Mouse (Mus musculus) adrenal gland, adult 2 months (tissue): Measurements from ENCODE around the gene Dpf3. TPM values are rescaled to one million over a fixed set of nuclear protein-coding genes. Genes with fewer than 3 reads are reported as not detected.
A peak's percentile ranks its signal among the peaks of the same experiment; 100 is the strongest.

Experiments used
- DNase-seq: peaks from one replicate; pipeline ENCODE4 v3.0.0; 2021
- polyA plus RNA-seq: library from polyadenylated mRNA; depleted of rRNA; stranded (reverse); fragments of >200 nt; gene quantifications from 2 replicates; pipeline ENCODE4 v1.2.3, GENCODE M21; 2012; rRNA removed
- total RNA-seq, 2 experiments: library from RNA; stranded (reverse); gene quantifications; 2 replicates each; pipeline ENCODE4 v1.2.3; 2021

Gene Dpf3
- total and polyA plus RNA-seq, 3 experiments, result 6.6 to 8.6 (median 7.6) TPM

GRCm38 (mm10) chr12:83211146-83211822 is 276.2 kb downstream of the Dpf3 start:
- no peak for DNase-seq

- DNase-seq, result no peak
These were observed 276.8 kb downstream of the Dpf3 start for GRCm38 (mm10) chr12:83210735-83211134.

GRCm38 (mm10) chr12:83210294-83210693 is 277.2 kb downstream of the Dpf3 start:
- DNase-seq, result peak; percentile 28

GRCm38 (mm10) chr12:83209461-83209860 is 278.1 kb downstream of the Dpf3 start:
- peak; percentile 24 for DNase-seq

- no peak for DNase-seq
These were observed 278.7 kb downstream of the Dpf3 start for GRCm38 (mm10) chr12:83208841-83209240.

- no peak for DNase-seq
These were observed 279.5 kb downstream of the Dpf3 start for GRCm38 (mm10) chr12:83208011-83208410.

GRCm38 (mm10) chr12:83207481-83207880 is 280.0 kb downstream of the Dpf3 start:
- DNase-seq, result no peak

- DNase-seq, result no peak
These were observed 280.6 kb downstream of the Dpf3 start for GRCm38 (mm10) chr12:83206866-83207265.

GRCm38 (mm10) chr12:83204361-83204760 is 283.2 kb downstream of the Dpf3 start:
- peak; percentile 27 for DNase-seq

GRCm38 (mm10) chr12:83201674-83202073 is 285.8 kb downstream of the Dpf3 start:
- DNase-seq, result no peak

GRCm38 (mm10) chr12:83180561-83180960 is 307.0 kb downstream of the Dpf3 start:
- no peak for DNase-seq

- no peak for DNase-seq
These were observed 307.7 kb downstream of the Dpf3 start for GRCm38 (mm10) chr12:83179860-83180259.

GRCm38 (mm10) chr12:83178770-83179169 is 308.7 kb downstream of the Dpf3 start:
- no peak for DNase-seq

- no peak for DNase-seq
These were observed 317.9 kb downstream of the Dpf3 start for GRCm38 (mm10) chr12:83169495-83170209.

- no peak for DNase-seq
These were observed 319.2 kb downstream of the Dpf3 start for GRCm38 (mm10) chr12:83168310-83168709.

- DNase-seq, result no peak
These were observed 322.5 kb downstream of the Dpf3 start for GRCm38 (mm10) chr12:83165058-83165457.

Other genes with a start within 250 kb of the Dpf3 start
- gene Dcaf4, start 32.8 kb upstream of the Dpf3 start, total RNA-seq, result 10 to 100 TPM; 36.3 to 54.2 TPM
- 38.1 and 43.4 TPM in 2 replicates for gene Dcaf4, start 32.8 kb upstream of the Dpf3 start, polyA plus RNA-seq
- gene Zfyve1, start 109.5 kb upstream of the Dpf3 start, total RNA-seq, result 10 to 100 TPM; 31.0 to 35.0 TPM
- gene Zfyve1, start 109.5 kb upstream of the Dpf3 start, polyA plus RNA-seq, result 20.3 and 21.1 TPM in 2 replicates
- 100 to 1,000 TPM in 1 of 2 experiments, 10 to 100 TPM in 1; 76.6 to 102 TPM for gene Rbm25, start 143.5 kb upstream of the Dpf3 start, total RNA-seq
- gene Rbm25, start 143.5 kb upstream of the Dpf3 start, polyA plus RNA-seq, result 15.9 and 17.0 TPM in 2 replicates
- 10 to 100 TPM; 64.4 to 97.6 TPM for gene Psen1, start 200.4 kb upstream of the Dpf3 start, total RNA-seq
- 9.7 and 15.6 TPM in 2 replicates for gene Psen1, start 200.4 kb upstream of the Dpf3 start, polyA plus RNA-seq